Mouse (Mus musculus) adrenal gland, postnatal 4 days (tissue): ENCODE results near the gene Ormdl2. TPM values are rescaled to one million over a fixed set of nuclear protein-coding genes. Genes with fewer than 3 reads are reported as not detected.
"Not testable (repeated sequence)": the region's sequence is repeated elsewhere in the genome, so short reads cannot be mapped to it uniquely, and the experiment has no call there.

Source experiments
- DNase-seq, 2 experiments: peaks; one replicate each; pipeline ENCODE4 v3.0.0; 2021 to 2022; ENCODE audit warnings: low spot score in 2 of 2, mixed read lengths in 2 of 2
- long read RNA-seq, 2 experiments: library from polyadenylated mRNA; stranded (forward); transcript quantifications; one replicate each; pipeline ENCODE4 v2.0.0; 2021
- total RNA-seq, 2 experiments: library from RNA; stranded (reverse); gene quantifications; 2 replicates each; pipeline ENCODE4 v1.2.3; 2021

Ormdl2 gene
- total RNA-seq: 10 to 100 TPM; 31.6 to 32.4 TPM
- long read RNA-seq, experiment 1, transcript Ormdl2-201 (4 exons, 1,573 nt): minor isoform, 11 of 28 reads
- long read RNA-seq, experiment 1, transcript Ormdl2-204 (4 exons, 724 nt): major isoform, 12 of 28 reads
- long read RNA-seq, experiment 1, partial matches to known transcripts: 1 of 28 reads
- long read RNA-seq, experiment 1, other reads (novel, unspliced or antisense): 0 of 28 reads
- long read RNA-seq, experiment 2, transcript Ormdl2-204 (4 exons, 724 nt): minor isoform, 17 of 58 reads
- long read RNA-seq, experiment 2, transcript Ormdl2-201 (4 exons, 1,573 nt): major isoform, 23 of 58 reads
- long read RNA-seq, experiment 2, partial matches to known transcripts: 5 of 58 reads
- long read RNA-seq, experiment 2, other reads (novel, unspliced or antisense): 11 of 58 reads

- peak; percentile 96 to 98 for DNase-seq
These were observed at the start of gene Ormdl2 for GRCm38 (mm10) chr10:128821358-128822056. TSS of gene Ormdl2 (minus strand) at chr10:128821645.

- no peak for DNase-seq
These were observed 48.9 kb upstream of the Ormdl2 start for GRCm38 (mm10) chr10:128870341-128870740.

- no peak for DNase-seq
These were observed 45.1 kb upstream of the Ormdl2 start for GRCm38 (mm10) chr10:128866518-128866917.

DNA sequence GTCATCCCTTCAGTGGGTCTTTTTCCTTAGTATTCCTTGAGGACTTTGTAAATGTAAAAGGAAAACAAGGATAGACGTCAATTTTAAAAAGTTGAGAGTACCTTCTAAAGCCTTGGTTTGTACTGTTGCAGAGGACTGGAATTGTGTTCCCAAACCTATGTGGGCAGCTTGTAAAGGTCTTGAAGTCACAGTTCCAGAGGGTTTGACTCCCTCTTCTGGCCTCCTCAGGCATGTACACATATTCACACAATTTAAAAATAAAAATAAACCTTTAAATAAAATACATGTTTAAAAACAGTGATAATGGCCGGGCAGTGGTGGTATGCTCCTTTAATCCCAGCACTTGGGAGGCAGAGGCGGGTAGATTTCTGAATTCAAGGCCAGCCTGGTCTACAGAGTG is 44.6 kb upstream of the Ormdl2 start:
- DNase-seq: no peak

DNA sequence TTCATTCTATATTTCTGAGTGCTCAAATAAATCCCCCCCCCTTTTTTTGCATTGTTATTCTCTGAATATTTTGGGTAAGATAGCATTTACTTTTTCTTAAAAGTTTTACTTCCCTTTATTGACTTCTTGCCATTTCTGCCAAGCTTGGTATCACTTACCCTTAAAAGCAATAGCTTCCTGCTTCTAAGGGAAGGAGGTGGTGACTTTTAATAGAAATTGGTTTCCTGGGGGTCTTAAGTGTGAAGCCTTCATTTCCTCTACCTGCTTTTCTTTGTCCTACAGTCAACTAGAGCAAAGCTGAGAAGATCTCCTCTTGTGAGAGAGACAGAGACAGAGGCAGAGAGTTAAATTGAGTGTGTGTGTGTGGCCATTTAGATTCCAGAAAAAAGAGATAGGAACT is 39.7 kb upstream of the Ormdl2 start:
- no peak for DNase-seq

DNA sequence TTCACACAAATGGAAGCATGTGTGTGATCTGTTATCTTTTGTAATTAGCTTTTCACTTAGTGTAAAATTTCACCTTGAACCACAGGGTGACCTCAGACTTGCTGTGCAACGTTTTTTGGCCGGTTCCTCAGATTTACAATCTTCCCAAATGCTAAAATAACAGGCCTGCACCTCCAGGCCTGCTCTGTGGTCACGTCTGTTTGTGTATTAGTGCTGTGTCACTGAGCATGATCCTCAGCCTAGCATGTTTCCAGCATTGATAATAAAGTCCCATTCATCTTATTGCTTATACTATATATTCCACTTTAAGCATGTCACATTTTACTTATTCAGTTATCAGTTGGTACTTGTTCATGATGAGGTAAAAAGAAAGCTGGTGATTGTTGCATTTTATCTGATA is 28.9 kb upstream of the Ormdl2 start:
- no peak for DNase-seq

DNA sequence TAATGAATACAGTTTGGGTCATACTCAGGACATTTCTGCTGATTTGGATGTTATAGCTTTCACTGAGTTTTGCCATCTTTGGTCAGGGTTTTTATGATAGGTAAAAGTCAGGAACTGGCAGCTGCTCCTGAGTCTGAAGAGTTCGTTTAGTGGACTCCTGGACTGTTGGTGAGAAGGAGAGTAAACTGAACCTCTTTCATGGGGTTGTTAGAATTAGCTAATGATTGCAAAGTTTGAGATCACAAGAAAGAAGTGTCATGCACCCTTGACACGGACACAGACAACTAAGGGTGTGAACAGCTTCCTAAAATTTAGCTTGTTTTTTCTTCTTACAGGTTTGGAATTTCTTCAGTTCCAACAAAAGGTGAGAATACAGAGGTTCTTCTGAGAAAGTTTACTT is 27.0 kb upstream of the Ormdl2 start:
- no peak for DNase-seq

DNA sequence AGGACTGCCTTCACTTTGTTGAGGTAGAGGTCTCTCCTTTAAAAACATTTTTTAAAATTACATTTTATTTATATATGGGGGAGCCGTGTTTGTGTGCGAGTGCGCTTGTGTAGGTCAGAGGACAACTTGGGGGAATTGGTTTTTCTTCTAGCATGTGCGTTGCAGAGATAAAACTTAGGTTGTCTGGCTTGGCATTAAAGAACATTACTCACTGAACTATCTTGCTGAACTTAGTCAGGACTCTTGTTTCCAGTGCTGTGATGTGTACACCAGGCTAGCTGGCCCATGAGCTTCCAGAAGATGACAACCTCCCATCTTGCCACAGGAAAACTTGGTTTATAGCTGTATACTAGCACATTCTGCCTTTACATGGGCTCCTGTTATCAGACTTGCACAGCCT is 25.2 kb upstream of the Ormdl2 start:
- DNase-seq: no peak

GRCm38 (mm10) chr10:128845516-128845915 is 24.1 kb upstream of the Ormdl2 start:
- DNase-seq: no peak

DNA sequence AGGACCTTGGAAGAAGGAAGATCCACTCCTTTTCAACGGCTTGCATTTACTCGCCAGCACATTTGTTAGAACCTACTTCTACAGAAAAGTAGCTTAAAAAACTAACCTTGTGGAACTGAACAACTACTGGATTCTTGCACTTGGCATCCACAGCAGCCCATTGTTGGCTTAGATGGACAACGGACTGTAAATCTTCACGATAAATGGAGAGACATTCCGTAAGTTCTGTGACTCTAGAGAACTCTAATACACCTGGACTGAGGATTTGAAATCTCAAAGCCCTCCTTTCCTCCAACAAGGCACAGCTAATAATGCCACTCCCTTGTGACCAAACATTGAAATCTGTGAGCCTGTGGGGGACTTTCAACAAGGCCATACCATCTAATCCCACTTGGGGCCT is 21.8 kb upstream of the Ormdl2 start:
- DNase-seq: no peak

DNA sequence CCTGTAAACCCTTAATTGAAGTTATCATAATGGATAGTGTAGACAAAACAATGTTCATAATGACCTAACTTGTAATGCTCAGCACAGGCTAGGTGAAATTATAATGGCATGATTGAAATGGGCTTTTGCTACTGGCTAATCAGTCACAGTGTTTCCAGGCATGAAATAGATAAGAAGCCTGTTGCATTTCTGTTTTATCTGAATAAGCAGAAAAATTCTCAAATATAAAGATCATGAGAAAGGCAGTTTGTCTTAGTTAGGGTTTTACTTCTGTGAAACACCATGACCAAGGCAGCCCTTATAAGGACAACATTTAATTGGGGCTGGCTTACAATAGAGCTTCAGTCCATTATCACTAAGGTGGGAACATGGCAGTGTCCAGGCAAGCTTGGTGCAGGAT is 19.2 kb upstream of the Ormdl2 start:
- DNase-seq: no peak

DNA sequence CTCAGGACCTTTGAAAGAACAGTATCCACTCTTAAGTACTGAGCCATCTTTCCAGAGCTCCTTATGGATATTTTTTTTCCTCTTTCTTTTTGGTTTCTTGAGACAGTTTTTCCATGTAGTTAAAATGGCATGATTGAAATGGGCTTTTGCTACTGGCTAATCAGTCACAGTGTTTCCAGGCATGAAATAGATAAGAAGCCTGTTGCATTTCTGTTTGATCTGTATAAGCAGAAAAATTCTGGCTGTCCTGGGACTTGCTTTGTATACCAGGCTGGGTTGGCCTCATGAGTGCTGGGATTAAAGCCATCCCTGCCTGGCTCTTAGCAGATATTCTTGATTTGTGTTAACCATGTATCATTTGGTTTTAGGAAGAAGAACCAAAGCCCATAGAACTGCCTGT is 18.0 kb upstream of the Ormdl2 start:
- no peak for DNase-seq

GRCm38 (mm10) chr10:128837400-128837799 is 16.0 kb upstream of the Ormdl2 start:
- DNase-seq: no peak

GRCm38 (mm10) chr10:128823821-128824220 is 2.4 kb upstream of the Ormdl2 start:
- no peak for DNase-seq

- not testable (repeated sequence) for DNase-seq
These were observed 1.6 kb upstream of the Ormdl2 start for GRCm38 (mm10) chr10:128823087-128823486.

DNA sequence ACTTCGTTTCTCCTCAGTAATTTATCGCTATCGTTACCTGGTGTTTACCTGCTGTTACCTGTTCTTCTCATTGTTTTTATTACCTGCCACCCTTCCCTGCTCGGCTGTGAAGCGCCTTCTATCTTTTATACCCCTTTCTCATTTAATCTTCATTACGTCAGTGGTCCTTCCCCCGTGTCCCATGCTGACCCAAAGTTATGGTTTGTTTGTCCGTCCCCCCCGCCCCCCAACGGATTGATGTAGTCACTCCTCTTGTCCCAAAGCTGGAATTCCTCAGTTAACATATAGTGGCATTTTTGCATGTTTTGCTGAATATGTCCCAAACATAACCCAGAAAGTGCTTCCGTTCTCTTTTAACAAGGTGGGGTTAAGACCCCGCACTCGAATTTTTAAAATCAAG is 690 bp upstream of the Ormdl2 start:
- DNase-seq: no peak

DNA sequence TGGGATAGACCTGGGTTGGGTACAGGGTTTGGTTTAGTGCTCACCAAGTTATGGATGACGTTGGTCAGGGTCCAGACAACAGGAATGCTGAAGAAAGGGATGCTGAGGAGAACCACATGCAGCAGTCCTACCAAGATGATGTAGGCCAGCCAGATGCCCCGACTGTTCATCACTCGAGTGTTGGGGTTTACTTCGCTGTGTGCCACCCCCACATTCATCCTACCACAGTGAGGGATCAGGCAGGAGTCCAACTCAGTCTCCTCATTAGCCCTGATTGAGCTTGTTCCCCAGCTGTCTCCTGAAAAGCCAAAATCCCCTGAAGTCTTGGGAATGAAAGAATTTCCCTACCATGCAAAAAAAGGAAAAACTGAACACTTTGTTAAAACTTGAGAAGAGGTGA is 1.2 kb downstream of the Ormdl2 start:
- no peak for DNase-seq

- DNase-seq: no peak
These were observed 4.4 kb downstream of the Ormdl2 start, which contains the start of gene Sarnp for GRCm38 (mm10) chr10:128817033-128817432. TSS of gene Sarnp (plus strand) at chr10:128817333.

- no peak for DNase-seq
These were observed 14.4 kb downstream of the Ormdl2 start for GRCm38 (mm10) chr10:128807018-128807417.

DNA sequence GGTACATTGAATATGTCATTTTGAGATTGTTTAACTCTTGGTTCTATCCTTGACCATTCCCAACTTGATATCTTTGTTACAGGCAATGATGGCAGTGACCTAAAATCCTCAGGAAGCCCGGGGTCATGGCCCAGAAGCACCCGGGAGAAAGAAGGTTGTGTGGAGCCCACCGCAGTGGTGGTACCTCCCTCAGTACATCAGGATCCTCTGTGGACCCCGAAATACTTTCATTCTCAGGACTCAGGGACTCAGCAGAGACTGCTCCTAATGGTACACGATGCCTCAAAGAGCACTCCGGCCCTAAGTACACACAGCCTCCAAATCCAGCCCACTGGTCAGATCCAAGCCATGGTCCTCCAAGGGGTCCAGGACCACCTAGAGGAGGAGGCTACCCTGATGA is 15.4 kb downstream of the Ormdl2 start:
- DNase-seq: no peak

GRCm38 (mm10) chr10:128805092-128806000 is 16.1 kb downstream of the Ormdl2 start:
- DNase-seq: peak; percentile 82 to 94
